Mouse (Mus musculus) stomach, embryonic 16.5 days (tissue): Measurements from ENCODE around the gene Fyb. TPM values are rescaled to one million over a fixed set of nuclear protein-coding genes. Genes with fewer than 3 reads are reported as not detected.

ENCODE experiments used
- polyA plus RNA-seq: library from polyadenylated mRNA; unstranded; fragments of >200 nt; fragmentation: Nextera tagmentation; extraction: Ambion mirVana; gene quantifications from 2 replicates; pipeline ENCODE4 v1.2.1, GENCODE M21; 2015

Fyb gene
- polyA plus RNA-seq, 1 experiment from 2014 or later = 13.8 TPM

Other genes starting within 250 kb of the Fyb start
- 46.1 and 50.0 TPM in 2 replicates for gene Dab2, start 223.1 kb upstream of the Fyb start, polyA plus RNA-seq
- 0.32 and 0.53 TPM in 2 replicates for gene C9, start 77.5 kb upstream of the Fyb start, polyA plus RNA-seq
- 37.1 and 41.2 TPM in 2 replicates for gene Rictor, start 185.5 kb downstream of the Fyb start, polyA plus RNA-seq